Mouse (Mus musculus) granulocyte monocyte progenitor cell, adult 5-6 weeks (primary cell): Measurements from ENCODE around the gene Cdc42ep1. TPM values are rescaled to one million over a fixed set of nuclear protein-coding genes. Genes with fewer than 3 reads are reported as not detected.

Experiments
- ATAC-seq: replicated peaks from 2 replicates; pipeline ENCODE4 v1.8.0; 2016; ENCODE audit warnings: mild to moderate bottlenecking, moderate TSS enrichment, inconsistent platforms; ENCODE audit not compliant: poor library complexity, severe bottlenecking
- total RNA-seq, 2 experiments: library from RNA; stranded (forward) in 1 of 2; stranded (reverse) in 1 of 2; fragments of 200-712, 200-1000 nt in 1 of 2; fragments of >200 nt in 1 of 2; fragmentation: Nextera tagmentation in 1 of 2; gene quantifications; 2 replicates each; pipeline ENCODE4 v1.2.3; 2014 to 2017

Gene Cdc42ep1
- total RNA-seq, 2 experiments from 2014 or later, result not detected

GRCm38 (mm10) chr15:78826213-78827204 lies 15.9 kb upstream of the Cdc42ep1 start:
- peak; percentile 75 for ATAC-seq

- no peak for ATAC-seq
Measured at GRCm38 (mm10) chr15:78828315-78828714, 14.1 kb upstream of the Cdc42ep1 start.

- no peak for ATAC-seq
Measured at GRCm38 (mm10) chr15:78829636-78830035, 12.8 kb upstream of the Cdc42ep1 start.

- ATAC-seq, result no peak
Measured at GRCm38 (mm10) chr15:78830742-78831719, 11.4 kb upstream of the Cdc42ep1 start.

- no peak for ATAC-seq
Measured at GRCm38 (mm10) chr15:78831720-78832657, 10.4 kb upstream of the Cdc42ep1 start.

- ATAC-seq, result no peak
Measured at GRCm38 (mm10) chr15:78832701-78833123, 9.7 kb upstream of the Cdc42ep1 start.

GRCm38 (mm10) chr15:78833582-78833981 lies 8.8 kb upstream of the Cdc42ep1 start:
- ATAC-seq, result no peak

GRCm38 (mm10) chr15:78834233-78835005 lies 8.0 kb upstream of the Cdc42ep1 start:
- ATAC-seq, result no peak

GRCm38 (mm10) chr15:78835200-78836085 lies 7.0 kb upstream of the Cdc42ep1 start:
- ATAC-seq, result no peak

- ATAC-seq, result no peak
Measured at GRCm38 (mm10) chr15:78836086-78836621, 6.3 kb upstream of the Cdc42ep1 start.

- no peak for ATAC-seq
Measured at GRCm38 (mm10) chr15:78839744-78840143, 2.7 kb upstream of the Cdc42ep1 start.

GRCm38 (mm10) chr15:78840241-78840640 lies 2.2 kb upstream of the Cdc42ep1 start:
- no peak for ATAC-seq

GRCm38 (mm10) chr15:78840751-78841150 lies 1.7 kb upstream of the Cdc42ep1 start:
- ATAC-seq, result no peak

- no peak for ATAC-seq
Measured at GRCm38 (mm10) chr15:78841161-78841790, 1.1 kb upstream of the Cdc42ep1 start.

GRCm38 (mm10) chr15:78843581-78844469 lies 1.4 kb downstream of the Cdc42ep1 start:
- ATAC-seq, result peak; percentile 75

- no peak for ATAC-seq
Measured at GRCm38 (mm10) chr15:78844791-78845190, 2.4 kb downstream of the Cdc42ep1 start.
